Mouse (Mus musculus): ENCODE data around the gene Rrm1.
"Not testable (repeated sequence)": the region's sequence is repeated elsewhere in the genome, so short reads cannot be mapped to it uniquely, and the experiment has no call there.

Gene Rrm1

DNA sequence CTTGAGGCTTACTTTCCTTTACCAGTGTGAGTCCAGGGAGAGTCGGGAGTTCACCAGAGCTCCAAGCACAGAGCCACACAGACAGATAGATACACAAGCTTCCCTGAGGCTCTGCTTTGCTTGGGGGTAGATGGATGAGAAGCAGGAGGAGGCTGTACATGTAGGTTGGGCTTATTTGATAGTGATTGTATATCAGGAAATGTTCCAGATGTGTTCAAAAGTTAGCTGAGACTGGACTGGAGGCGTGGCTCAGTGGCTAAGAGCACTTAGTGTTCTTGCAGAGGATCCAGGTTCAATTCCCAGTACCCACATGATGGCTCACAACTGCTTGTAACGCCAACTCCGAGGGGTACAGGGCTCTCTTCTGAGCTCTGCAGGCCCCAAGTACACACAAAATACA, 36.9 kb downstream of the Rrm1 start:
- in situ Hi-C loops (cut with MboI) = no loop called here

DNA sequence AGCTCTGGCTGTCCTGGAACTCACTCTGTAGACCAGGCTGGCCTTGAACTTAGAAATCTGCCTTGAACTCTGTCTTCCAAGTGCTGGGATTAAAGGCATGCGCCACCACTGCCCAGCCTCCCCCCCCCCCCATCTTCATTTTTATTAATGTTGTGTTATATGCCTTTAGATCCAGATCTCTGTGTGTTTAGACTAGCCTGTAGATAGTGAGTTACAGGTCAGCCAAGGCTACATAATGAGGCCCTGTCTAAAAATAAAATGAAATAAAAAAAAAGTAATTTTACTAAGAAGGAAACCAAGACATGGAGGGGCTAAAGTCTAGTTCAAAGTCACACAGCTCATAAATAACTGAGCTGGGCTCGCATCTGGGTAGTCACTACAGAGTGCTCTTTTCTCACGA, 37.4 kb downstream of the Rrm1 start:
- in situ Hi-C loops (cut with MboI) = no loop called here

DNA sequence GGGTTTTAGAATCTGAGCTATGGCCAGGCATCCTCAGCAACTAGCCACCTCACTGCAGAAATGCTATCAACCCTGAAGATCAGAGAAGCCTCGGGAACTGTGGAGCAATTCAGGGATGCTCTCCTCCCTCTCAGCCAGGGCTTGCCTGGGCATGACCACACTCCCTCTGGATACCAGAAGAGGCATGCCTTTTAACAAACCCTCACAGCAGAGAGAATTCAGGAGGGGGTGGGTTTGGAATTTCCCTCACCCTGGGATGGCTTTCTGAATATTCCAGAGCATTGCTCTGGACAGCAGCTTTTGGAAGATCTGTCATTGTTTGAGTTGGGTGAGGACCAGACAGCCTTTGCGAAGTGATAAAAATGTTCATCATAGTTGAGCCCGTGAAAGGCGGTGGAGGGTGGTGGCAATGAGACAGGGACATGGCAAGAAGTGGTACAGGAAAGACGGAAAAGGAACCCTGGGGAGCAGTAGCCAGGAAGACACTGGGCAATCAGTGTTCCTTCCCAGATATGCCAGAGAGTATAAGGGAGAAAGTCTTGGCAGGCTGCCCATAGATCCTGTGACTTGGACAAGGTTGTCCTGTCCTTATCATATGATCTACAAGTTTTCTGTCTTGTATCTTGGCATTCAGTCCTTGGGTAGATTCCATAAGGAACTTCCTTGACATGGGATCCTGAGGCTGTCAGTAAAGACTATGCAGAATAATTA, 38.0 kb downstream of the Rrm1 start:
- in situ Hi-C loops (cut with MboI) = no loop called here

DNA sequence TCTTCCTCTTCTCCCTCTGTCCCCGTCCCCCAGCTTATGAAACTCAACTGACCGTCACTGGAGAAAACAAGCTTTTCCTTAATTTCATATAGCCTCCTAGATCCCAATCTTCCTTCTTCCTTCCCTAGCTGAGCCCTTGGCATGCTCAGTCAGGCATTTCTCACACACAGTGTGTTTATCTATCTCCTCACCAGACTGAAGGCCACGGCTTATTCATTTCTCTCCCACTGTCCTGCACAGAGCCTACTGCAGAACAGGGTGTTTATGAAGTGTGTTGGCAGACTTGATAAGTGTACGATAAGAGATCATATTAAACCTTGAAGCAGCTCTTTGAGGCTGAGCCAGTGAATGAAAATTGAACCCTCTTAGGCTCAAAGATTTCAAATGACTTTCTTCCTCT, 39.3 kb downstream of the Rrm1 start:
- in situ Hi-C loops (cut with MboI) = no loop called here

DNA sequence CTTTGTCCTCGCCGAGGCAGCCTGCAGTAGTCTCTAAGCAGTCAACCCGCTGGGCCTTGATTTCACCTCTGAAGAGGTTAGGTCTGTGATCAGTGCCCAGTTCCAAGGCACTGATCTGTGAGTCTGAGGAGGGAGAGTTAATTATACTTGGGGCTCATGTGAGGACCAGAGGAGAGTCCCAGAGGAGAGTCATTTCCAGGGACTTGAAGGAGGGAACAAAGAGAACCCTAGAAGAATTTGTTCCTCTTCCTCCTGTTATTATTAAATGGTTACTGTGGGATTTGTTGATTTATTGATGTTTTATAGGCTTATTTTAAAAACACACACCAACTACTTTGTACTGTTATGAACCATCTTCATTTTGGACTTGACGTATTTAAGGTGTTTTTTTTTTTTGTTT, 40.1 kb downstream of the Rrm1 start, which contains the start of gene Olfr543:
Gene Olfr543, minus strand, starts transcription at position 101 of the 400 bp plus-strand sequence.
- in situ Hi-C loops (cut with MboI) = no loop called here

DNA sequence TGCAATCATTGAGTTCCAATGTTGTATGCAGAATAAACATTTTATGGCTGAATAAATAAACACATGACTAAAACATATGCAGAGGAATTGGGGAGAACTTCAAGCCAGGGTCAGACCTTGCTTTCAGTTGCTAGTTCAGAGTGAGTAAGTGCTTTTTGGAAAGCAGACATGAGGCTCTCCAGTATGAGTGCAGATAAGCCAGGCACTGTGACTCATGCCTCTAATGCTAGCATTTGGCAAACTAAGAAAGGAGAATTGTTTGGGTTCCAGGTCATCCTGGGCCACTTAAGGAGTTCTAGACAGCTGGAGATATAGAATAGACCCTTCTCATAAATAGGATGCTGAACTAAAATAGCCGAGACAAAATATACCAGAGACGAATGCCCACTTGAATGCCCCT, 42.2 kb downstream of the Rrm1 start:
- in situ Hi-C loops (cut with MboI) = no loop called here

DNA sequence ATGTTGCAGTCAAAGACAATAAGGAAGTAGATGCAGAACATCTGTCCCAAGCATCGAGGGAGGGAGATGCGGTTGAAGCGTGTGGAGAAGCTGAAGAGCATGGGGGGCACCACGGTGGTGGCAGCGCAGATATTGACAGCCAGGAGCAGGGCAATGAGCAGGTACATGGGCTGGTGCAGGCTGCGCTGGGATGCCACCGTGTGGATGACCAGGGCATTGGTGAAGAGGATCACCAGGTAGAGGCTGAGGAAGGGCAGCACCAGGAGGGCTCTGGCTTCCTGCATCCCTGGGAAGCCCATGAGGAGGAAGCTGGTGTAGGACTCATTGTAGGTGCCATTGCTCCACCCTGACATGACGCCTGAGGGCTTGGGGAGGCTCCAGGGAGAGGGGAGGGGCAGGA, 43.3 kb downstream of the Rrm1 start:
- in situ Hi-C loops (cut with MboI) = not testable (repeated sequence)

DNA sequence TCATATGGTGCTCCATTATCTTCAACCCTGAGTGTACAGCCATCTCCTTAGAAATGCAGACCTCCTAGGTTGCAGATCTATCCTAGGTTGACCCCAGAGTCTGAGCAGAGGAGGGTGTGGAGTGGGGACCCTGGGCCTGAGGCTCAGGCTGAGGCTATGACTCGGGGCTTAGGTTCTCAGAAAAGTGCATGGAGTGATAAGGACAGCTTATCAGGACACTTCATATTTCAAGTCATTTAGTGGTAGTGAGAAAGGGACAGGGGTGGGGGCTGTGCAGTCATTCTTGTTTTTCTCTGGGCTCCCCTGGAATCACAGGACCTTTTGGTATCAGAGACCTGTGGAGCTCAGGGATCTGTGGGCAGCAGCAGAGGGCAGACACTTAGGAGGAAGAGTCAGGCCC, 44.6 kb downstream of the Rrm1 start:
- in situ Hi-C loops (cut with MboI) = no loop called here

DNA sequence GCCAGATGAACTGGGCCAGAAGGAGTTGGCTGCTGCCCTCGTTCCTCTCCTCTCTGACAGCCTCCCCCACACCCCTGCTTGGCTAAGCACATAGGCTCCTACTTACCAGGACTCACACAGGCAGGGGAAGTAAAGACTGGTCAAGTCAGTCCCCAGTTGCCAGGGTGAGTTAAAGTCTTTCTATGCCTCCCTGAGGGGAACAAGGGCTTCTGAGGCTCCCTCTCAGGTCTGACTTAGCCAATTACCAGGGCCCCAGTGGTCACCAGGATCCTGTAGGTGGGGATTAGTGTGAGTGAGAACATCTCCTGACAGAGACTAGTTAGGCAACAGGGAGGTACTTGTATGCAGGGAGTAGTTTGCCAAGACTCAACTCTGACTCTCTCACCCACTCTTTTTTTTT, 46.7 kb downstream of the Rrm1 start, which contains the start of gene Olfr544:
Gene Olfr544, minus strand, starts transcription at position 153 of the 400 bp plus-strand sequence.
- in situ Hi-C loops (cut with MboI) = no loop called here

DNA sequence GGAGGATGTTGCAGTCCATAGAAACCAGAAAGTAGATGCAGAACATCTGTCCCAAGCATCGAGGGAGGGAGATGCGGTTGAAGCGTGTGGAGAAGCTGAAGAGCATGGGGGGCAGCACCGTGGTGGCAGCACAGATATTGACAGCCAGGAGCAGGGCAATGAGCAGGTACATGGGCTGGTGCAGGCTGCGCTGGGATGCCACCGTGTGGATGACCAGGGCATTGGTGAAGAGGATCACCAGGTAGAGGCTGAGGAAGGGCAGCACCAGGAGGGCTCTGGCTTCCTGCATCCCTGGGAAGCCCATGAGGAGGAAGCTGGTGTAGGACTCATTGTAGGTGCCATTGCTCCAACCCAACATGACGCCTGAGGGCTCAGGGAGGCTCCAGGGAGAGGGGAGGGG, 52.9 kb downstream of the Rrm1 start:
- in situ Hi-C loops (cut with MboI) = not testable (repeated sequence)

DNA sequence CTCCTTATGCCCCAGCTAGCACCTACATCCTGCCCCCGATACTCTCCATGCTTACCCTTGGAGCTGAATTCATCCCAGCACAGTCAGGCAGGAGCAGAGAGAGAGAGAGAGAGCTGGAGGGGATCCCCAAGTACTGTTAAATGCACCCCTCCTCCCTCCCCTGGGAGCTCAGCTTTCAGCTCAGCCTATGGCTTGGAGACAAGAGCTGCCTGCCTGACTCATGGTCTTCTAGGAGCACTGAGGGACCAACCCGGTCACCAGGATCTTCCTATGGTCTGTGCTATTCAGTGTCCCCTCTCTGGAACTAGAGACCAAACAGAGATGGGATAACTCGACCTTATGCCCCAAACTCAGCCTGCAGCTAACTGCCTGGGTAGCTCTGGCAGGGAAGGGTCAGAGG, 58.0 kb downstream of the Rrm1 start, which contains the start of gene Olfr545:
Gene Olfr545, minus strand, starts transcription at position 101 of the 400 bp plus-strand sequence.
- in situ Hi-C loops (cut with MboI) = no loop called here

DNA sequence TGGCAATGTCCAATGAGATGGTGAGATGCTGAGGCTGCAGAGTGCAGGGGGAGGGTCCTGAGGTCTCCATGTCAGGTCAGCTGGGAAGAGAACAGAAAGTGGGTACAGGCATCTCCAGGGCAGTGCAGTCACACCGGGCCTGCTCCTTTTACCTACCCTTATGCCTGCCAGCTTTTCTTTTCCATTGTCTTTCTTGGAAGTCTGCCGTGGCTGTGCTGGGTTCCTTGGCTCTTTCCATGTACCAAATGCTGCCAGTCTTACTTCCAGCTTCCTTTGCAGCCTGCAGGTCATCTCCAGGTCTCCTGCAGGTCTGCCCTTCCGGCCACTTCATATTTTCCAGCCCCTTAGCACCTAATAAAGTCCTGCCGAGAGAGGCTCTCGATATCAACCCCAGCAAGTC, 60.5 kb downstream of the Rrm1 start:
- in situ Hi-C loops (cut with MboI) = loop anchor here (10.0 to 25.0 kb wide), 2 partner anchors 133 to 410 kb away; partner anchors contain the start of genes Olfr554, Olfr571 and Olfr572

DNA sequence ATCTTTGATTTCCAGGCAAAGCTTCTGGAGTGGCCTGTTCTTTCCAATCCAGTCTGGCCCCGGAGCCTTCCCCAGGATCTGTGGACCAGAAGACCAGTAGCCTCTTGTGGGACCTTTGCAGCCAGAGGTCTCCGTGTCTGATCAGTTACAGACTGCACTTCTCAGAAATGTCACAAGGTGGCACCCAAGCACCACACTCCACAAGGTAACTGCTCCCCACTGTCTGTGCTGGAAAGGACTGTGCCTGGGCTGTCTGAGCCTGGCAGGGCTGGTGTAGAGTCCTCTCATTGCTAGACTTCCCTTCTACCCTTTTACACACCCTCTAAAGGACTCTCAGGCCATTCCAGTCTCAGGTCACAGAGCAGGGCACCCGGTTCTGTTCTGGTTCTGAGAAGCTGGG, 65.4 kb downstream of the Rrm1 start:
- in situ Hi-C loops (cut with MboI) = loop anchor here (10.0 to 25.0 kb wide), 2 partner anchors 128 to 405 kb away; partner anchors contain the start of genes Olfr554, Olfr571 and Olfr572

DNA sequence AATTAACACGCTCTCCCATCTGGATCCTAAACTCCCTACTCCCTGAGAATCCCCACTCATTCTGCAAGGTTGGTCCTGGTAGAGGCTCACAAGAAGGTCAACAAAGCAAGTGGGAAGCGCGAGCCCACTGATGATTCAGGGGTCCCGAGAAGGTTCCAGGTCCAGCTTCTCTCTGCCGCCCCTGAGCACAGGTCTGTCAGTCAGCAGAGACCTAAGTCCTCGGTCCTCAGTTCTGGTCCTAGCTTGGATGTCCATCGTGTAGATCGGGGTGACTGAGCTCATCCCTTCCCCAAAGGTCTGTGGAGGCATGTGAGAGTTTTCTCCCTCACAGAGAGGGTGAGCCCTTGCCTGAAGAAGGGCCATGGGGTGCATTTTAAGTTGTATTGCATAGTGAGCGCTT, 66.6 kb downstream of the Rrm1 start:
- in situ Hi-C loops (cut with MboI) = loop anchor here (10.0 to 25.0 kb wide), 2 partner anchors 127 to 404 kb away; partner anchors contain the start of genes Olfr554, Olfr571 and Olfr572

DNA sequence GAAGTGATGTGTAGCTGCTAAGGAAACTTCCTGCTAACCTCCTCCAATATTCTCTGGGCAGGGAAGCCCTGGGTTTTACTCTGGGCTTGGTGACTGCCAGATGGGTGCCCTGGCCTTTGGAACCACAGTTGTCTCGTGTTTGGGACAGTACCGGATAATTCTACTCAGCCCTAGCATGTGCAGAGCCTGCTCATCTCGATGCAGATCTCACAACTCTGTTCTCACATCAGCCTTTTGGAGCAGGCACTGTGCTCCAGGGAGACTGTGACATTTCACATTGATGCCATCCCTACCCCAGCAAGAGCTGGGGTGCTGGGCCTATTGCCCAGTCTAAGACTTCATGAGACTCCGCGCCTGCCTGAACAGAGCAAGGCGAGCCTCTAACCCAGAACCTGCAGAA, 67.2 kb downstream of the Rrm1 start:
- in situ Hi-C loops (cut with MboI) = loop anchor here (10.0 to 25.0 kb wide), 2 partner anchors 126 to 404 kb away; partner anchors contain the start of genes Olfr554, Olfr571 and Olfr572

DNA sequence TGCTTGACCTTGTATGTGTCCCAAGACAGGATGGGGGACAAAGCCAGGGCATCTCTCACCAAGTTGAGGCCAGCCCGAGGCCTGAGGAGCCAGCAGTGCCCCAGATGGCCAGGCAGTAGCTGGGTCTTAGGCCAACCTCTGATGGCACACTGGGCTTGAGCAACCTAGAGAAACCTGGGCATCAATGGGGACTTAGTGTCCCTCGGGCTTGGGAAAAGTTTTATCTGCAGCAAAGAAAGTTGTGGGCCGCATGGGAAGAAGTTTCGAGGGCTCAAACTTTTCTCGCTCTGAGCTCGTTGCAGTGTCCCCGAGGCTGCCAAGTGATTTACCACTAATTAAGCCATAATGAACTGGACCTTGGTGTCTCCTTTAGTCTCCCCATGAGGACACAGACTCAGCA, 68.2 kb downstream of the Rrm1 start:
- in situ Hi-C loops (cut with MboI) = loop anchor here (10.0 to 25.0 kb wide), 2 partner anchors 125 to 403 kb away; partner anchors contain the start of genes Olfr554, Olfr571 and Olfr572

DNA sequence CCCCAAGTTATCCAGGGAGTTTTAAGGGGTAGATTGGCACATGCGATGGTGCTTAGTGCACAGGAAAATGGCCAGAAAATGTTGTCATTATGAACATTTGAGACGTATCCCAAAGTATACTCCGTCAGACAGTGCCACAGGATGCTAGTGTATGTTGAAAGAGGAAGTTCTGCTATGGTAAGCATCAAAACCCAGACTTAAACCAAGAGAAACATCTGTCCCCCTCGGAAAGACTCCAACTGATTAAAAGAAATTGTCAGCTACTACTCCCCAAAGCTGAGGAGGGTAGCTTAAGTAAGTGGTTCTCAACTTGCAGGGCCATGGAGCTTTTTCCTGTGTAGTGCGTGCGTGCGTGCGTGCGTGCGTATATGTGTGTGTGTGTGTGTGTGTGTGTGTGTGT, 70.4 kb downstream of the Rrm1 start:
- in situ Hi-C loops (cut with MboI) = loop anchor here (25.0 kb wide), 1 partner anchor 400 kb away; the partner anchor contains the start of genes Olfr571 and Olfr572

DNA sequence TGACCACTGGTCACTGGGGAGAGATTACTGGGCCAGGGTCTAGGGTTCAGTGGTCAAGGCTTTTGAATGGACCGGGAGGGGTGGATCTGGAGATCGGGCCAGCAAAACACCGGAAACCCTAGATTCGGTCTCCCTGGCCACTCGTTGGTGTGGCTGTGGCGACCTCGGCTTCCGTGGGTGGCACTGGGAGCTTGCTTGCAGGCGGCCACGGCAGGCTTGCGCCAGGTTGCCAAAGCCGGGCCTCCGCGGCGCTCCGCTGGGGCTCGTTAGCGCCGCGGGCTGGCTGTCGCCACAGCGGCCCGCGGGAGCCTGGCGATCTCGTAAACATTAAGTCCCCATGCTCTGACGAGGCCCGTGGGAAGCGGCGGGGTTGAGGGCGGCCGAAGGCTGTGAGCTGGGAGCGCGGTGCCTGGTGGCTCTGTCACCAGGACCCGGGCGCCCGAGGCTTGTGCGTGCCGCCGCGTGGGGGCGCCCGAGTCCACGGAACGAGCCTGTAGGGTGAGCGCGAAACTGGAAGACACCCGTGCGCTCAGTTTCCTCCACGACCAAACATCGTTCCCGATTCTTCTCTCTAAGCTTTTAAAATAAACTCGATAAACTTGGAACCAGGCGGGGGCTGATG, 71.4 kb downstream of the Rrm1 start:
- in situ Hi-C loops (cut with MboI) = loop anchor here (25.0 kb wide), 1 partner anchor 399 kb away; the partner anchor contains the start of genes Olfr571 and Olfr572

DNA sequence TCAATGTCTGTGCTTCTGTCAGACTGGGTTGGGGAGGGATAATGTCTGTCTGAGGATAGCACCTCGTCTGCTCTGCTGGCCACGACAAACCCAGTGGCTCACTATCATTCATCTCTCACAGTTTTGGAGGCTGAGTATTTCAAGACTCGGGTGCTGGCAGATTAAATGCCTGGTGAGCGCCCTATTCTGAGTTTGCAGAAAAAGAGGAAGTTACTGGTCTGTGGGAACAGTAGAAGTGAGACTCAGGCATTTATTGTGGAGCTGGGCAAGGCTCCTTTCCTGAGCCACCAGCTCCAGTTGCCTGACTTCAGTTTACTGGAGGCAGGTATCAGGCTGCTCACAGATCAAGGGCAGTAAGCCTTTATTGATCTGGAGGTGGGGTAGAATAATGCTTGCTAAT, 72.6 kb downstream of the Rrm1 start:
- in situ Hi-C loops (cut with MboI) = loop anchor here (25.0 kb wide), 1 partner anchor 398 kb away; the partner anchor contains the start of genes Olfr571 and Olfr572

DNA sequence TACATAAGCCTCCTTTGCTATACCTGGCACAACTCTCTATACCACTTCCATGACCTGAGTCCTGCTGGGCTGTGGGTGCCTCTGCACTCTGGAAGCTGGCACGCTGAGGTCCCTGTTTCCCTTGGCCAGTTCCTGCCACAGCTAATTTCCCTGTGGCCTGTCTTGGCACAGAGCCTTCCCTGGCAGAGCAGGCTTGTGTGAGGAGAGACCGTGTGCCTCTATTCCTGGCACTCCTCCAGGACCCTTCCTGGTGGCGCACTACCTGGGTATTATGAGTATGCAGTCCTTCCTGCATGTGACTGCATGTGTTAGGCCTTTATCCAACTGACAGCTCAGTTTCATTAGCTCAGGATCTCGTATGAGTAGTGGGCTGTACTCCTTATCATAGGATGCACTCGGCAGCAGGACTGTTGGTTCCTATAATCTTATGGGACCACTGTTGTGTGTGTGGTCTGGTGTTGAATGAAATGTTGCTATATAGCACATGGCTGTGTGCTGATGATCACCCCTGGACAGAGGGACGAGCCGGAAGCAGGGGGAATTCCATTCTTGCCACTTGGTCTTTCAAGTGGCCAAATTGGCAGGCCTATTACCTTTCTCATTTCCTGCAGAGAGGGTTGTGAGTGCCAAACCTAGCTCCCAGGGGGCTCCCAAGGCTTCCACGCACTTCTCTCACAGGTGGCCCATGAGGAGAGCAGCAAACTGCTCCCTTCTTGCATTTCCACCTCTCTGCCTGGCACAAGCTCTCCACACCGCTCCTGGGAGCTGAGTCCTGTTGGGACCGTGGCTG, 75.0 kb downstream of the Rrm1 start:
- in situ Hi-C loops (cut with MboI) = loop anchor here (25.0 kb wide), 1 partner anchor 396 kb away; the partner anchor contains the start of genes Olfr571 and Olfr572

DNA sequence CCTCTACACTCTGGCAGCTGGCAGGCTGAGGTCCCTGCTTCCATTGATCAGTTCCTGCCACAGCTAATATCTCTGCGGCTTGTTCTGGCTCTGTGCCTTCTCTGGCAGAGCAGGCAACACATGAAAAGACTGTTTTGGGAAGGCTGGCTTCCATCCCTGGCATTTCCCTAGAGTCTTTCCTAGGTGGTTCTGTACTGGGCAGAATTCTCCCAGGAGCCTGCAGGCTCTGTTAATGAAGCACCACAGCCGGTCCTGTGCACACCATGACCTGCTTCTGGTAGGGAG, 75.5 kb downstream of the Rrm1 start:
- in situ Hi-C loops (cut with MboI) = loop anchor here (25.0 kb wide), 1 partner anchor 395 kb away; the partner anchor contains the start of genes Olfr571 and Olfr572
